Mouse (Mus musculus) kidney, embryonic 15.5 days (tissue): ENCODE measurements around the gene Trappc10. TPM values are rescaled to one million over a fixed set of nuclear protein-coding genes. Genes with fewer than 3 reads are reported as not detected.

Source experiments
- ATAC-seq: fragments of 200-750 bp; cut with Nextera tagmentation; replicated peaks from 2 replicates; pipeline ENCODE4 v1.8.0; 2017; ENCODE audit warnings: moderate TSS enrichment; ENCODE audit not compliant: low FRiP score
- H3K27ac ChIP-seq: fragments of 300-500 bp; sonication (generic); 2 replicates; pipeline ENCODE4 v1.5.1; 2015; ENCODE audit warnings: mild to moderate bottlenecking, inconsistent platforms
- H3K27me3 ChIP-seq: fragments of 300-500 bp; sonication (generic); 2 replicates; pipeline ENCODE4 v1.6.1; 2015; ENCODE audit warnings: inconsistent platforms
- H3K36me3 ChIP-seq: fragments of 300-500 bp; sonication (generic); 2 replicates; pipeline ENCODE4 v1.6.1; 2015; ENCODE audit warnings: inconsistent platforms
- H3K4me1 ChIP-seq: fragments of 300-500 bp; sonication (generic); 2 replicates; pipeline ENCODE4 v1.6.1; 2015; ENCODE audit warnings: inconsistent platforms
- H3K4me2 ChIP-seq: fragments of 300-500 bp; sonication (generic); 2 replicates; pipeline ENCODE4 v1.6.1; 2015; ENCODE audit warnings: moderate library complexity, mild to moderate bottlenecking, inconsistent platforms
- H3K4me3 ChIP-seq: fragments of 300-500 bp; sonication (generic); replicated peaks from 2 replicates; pipeline ENCODE4 v1.5.1; 2015; ENCODE audit warnings: mild to moderate bottlenecking, inconsistent platforms
- H3K9ac ChIP-seq: fragments of 300-500 bp; sonication (generic); 2 replicates; pipeline ENCODE4 v1.6.1; 2015; ENCODE audit warnings: mild to moderate bottlenecking, inconsistent platforms
- H3K9me3 ChIP-seq: fragments of 300-500 bp; sonication (generic); replicated peaks from 2 replicates; pipeline ENCODE4 v1.6.1; 2016; ENCODE audit warnings: inconsistent platforms
- WGBS: fragments of 180-500 bp; shearing (Covaris S2); methylation state at CpG from one replicate; pipeline ENCODE4 v1.1.7; 2015; ENCODE audit warnings: mixed read lengths; 5-methylcytosine and 5-hydroxymethylcytosine counted together
- polyA plus RNA-seq: library from polyadenylated mRNA; unstranded; fragments of >200 nt; fragmentation: Nextera tagmentation; extraction: Ambion mirVana; gene quantifications from 2 replicates; pipeline ENCODE4 v1.2.1, GENCODE M21; 2015

Trappc10 gene
- polyA plus RNA-seq, 1 experiment from 2014 or later = 12.5 TPM

- H3K27me3 ChIP-seq = no peaks in the 10 kb centered on the region
- no peaks in the 10 kb centered on the region for H3K9me3 ChIP-seq
- 34% methylated on average over 8 of the region's 8 CpGs for WGBS
- peak overlapping the region; percentile 57 for H3K27ac ChIP-seq
- peaks cover 90% of the 10 kb centered on the region for H3K36me3 ChIP-seq
- H3K4me3 ChIP-seq = no peak overlapping the region
- H3K9ac ChIP-seq = no peak overlapping the region
- no peak overlapping the region for H3K4me2 ChIP-seq
- ATAC-seq = peak; percentile 90
- H3K4me1 ChIP-seq = peaks cover 16% of the 10 kb centered on the region
Measured at GRCm38 (mm10) chr10:78279210-78279609, 34.8 kb upstream of the Trappc10 start.

GRCm38 (mm10) chr10:78277835-78278234 lies 33.4 kb upstream of the Trappc10 start:
- Histone ChIP-seq H3K9ac (no peak overlapping the region), H3K9me3 (no peaks in the 10 kb centered on the region), H3K4me2 (no peak overlapping the region), H3K27ac (no peak overlapping the region), H3K4me3 (no peak overlapping the region), H3K4me1 (peaks cover 16% of the 10 kb centered on the region), H3K36me3 (peaks cover 90% of the 10 kb centered on the region), H3K27me3 (no peaks in the 10 kb centered on the region)
- 85% methylated on average over 3 of the region's 3 CpGs for WGBS
- ATAC-seq = no peak

- Histone ChIP-seq H3K9me3 (no peaks in the 10 kb centered on the region), H3K9ac (no peak overlapping the region), H3K27ac (no peak overlapping the region), H3K4me2 (no peak overlapping the region), H3K36me3 (peaks cover 90% of the 10 kb centered on the region), H3K4me1 (peaks cover 15% of the 10 kb centered on the region), H3K4me3 (no peak overlapping the region), H3K27me3 (no peaks in the 10 kb centered on the region)
- ATAC-seq = no peak
- 90% methylated on average over 4 of the region's 4 CpGs for WGBS
Measured at GRCm38 (mm10) chr10:78276242-78276641, 31.8 kb upstream of the Trappc10 start.

GRCm38 (mm10) chr10:78272932-78273331 lies 28.5 kb upstream of the Trappc10 start:
- H3K27ac ChIP-seq = no peak overlapping the region
- no peak overlapping the region for H3K4me3 ChIP-seq
- ATAC-seq = no peak
- H3K9ac ChIP-seq = no peak overlapping the region
- no peaks in the 10 kb centered on the region for H3K9me3 ChIP-seq
- WGBS = 42% methylated on average over 8 of the region's 9 CpGs
- no peak overlapping the region for H3K4me2 ChIP-seq
- H3K4me1 ChIP-seq = no peaks in the 10 kb centered on the region
- peaks cover 68% of the 10 kb centered on the region for H3K36me3 ChIP-seq
- H3K27me3 ChIP-seq = no peaks in the 10 kb centered on the region

- H3K4me1 ChIP-seq = peaks cover 2% of the 10 kb centered on the region; the same call in 1 of the 2 replicates
- no peaks in the 10 kb centered on the region for H3K9me3 ChIP-seq
- H3K4me2 ChIP-seq = no peak overlapping the region
- H3K9ac ChIP-seq = no peak overlapping the region
- WGBS = 63% methylated on average over 3 of the region's 3 CpGs
- H3K4me3 ChIP-seq = no peak overlapping the region
- H3K27me3 ChIP-seq = no peaks in the 10 kb centered on the region
- no peak overlapping the region for H3K27ac ChIP-seq
- 0 out of 2 replicates have a peak, but pooled peaks cover under 1% of the 10 kb centered on the region for H3K36me3 ChIP-seq
- ATAC-seq = no peak
Measured at GRCm38 (mm10) chr10:78265881-78266280, 21.4 kb upstream of the Trappc10 start.

- 88% methylated on average over 3 of the region's 3 CpGs for WGBS
- no peaks in the 10 kb centered on the region for H3K36me3 ChIP-seq
- peaks cover 14% of the 10 kb centered on the region for H3K4me1 ChIP-seq
- H3K9me3 ChIP-seq = no peaks in the 10 kb centered on the region
- H3K27me3 ChIP-seq = no peaks in the 10 kb centered on the region
- no peak overlapping the region for H3K9ac ChIP-seq
- H3K4me3 ChIP-seq = no peak overlapping the region
- no peak overlapping the region for H3K4me2 ChIP-seq
- no peak for ATAC-seq
- no peak overlapping the region for H3K27ac ChIP-seq
Measured at GRCm38 (mm10) chr10:78264735-78265134, 20.3 kb upstream of the Trappc10 start.

GRCm38 (mm10) chr10:78260916-78261650 lies 16.6 kb upstream of the Trappc10 start:
- no peaks in the 10 kb centered on the region for H3K36me3 ChIP-seq
- 0 out of 2 replicates have a peak, but pooled peaks have one; percentile 13 for ATAC-seq
- H3K27ac ChIP-seq = no peak overlapping the region

GRCm38 (mm10) chr10:78260322-78260721 lies 15.9 kb upstream of the Trappc10 start:
- H3K9ac ChIP-seq = no peak overlapping the region
- 0 out of 2 replicates have a peak overlapping the region, but pooled peaks have one; percentile 9 for H3K4me2 ChIP-seq
- no peaks in the 10 kb centered on the region for H3K27me3 ChIP-seq
- 20% methylated on average over 5 of the region's 5 CpGs for WGBS
- ATAC-seq = peak; percentile 80
- H3K4me3 ChIP-seq = no peak overlapping the region
- no peaks in the 10 kb centered on the region for H3K9me3 ChIP-seq
- no peaks in the 10 kb centered on the region for H3K36me3 ChIP-seq
- H3K4me1 ChIP-seq = peaks cover 18% of the 10 kb centered on the region
- no peak overlapping the region for H3K27ac ChIP-seq

More at GRCm38 (mm10) chr10:78260916-78261650, 16.6 kb upstream of the Trappc10 start:
- no peak overlapping the region for H3K4me3 ChIP-seq
- no peak overlapping the region for H3K9ac ChIP-seq
- peaks cover 18% of the 10 kb centered on the region for H3K4me1 ChIP-seq
- H3K4me2 ChIP-seq = no peak overlapping the region
- no peaks in the 10 kb centered on the region for H3K9me3 ChIP-seq
- no peaks in the 10 kb centered on the region for H3K27me3 ChIP-seq
- 71% methylated on average over 7 of the region's 7 CpGs for WGBS

- Histone ChIP-seq H3K4me3 (no peak overlapping the region), H3K9me3 (no peaks in the 10 kb centered on the region), H3K4me1 (peaks cover 18% of the 10 kb centered on the region), H3K27me3 (no peaks in the 10 kb centered on the region), H3K36me3 (no peaks in the 10 kb centered on the region), H3K27ac (no peak overlapping the region), H3K4me2 (0 out of 2 replicates have a peak overlapping the region, but pooled peaks have one; percentile 9), H3K9ac (no peak overlapping the region)
- 44% methylated on average over 6 of the region's 6 CpGs for WGBS
- no peak for ATAC-seq
Measured at GRCm38 (mm10) chr10:78259702-78260101, 15.3 kb upstream of the Trappc10 start.

GRCm38 (mm10) chr10:78259230-78259629 lies 14.8 kb upstream of the Trappc10 start:
- 66% methylated on average over 5 of the region's 5 CpGs for WGBS
- no peak overlapping the region for H3K27ac ChIP-seq
- H3K4me3 ChIP-seq = no peak overlapping the region
- peaks cover 18% of the 10 kb centered on the region for H3K4me1 ChIP-seq
- H3K36me3 ChIP-seq = no peaks in the 10 kb centered on the region
- H3K4me2 ChIP-seq = no peak overlapping the region
- no peak for ATAC-seq
- no peaks in the 10 kb centered on the region for H3K27me3 ChIP-seq
- H3K9me3 ChIP-seq = no peaks in the 10 kb centered on the region
- H3K9ac ChIP-seq = no peak overlapping the region

GRCm38 (mm10) chr10:78258142-78258675 lies 13.8 kb upstream of the Trappc10 start:
- Histone ChIP-seq H3K9me3 (no peaks in the 10 kb centered on the region), H3K36me3 (no peaks in the 10 kb centered on the region), H3K4me2 (no peak overlapping the region), H3K27me3 (no peaks in the 10 kb centered on the region), H3K27ac (no peak overlapping the region), H3K4me3 (no peak overlapping the region), H3K4me1 (peaks cover 18% of the 10 kb centered on the region), H3K9ac (no peak overlapping the region)
- WGBS = 82% methylated on average over 6 of the region's 6 CpGs
- no peak for ATAC-seq

- Histone ChIP-seq H3K36me3 (no peaks in the 10 kb centered on the region), H3K27me3 (no peaks in the 10 kb centered on the region), H3K27ac (no peak overlapping the region), H3K4me1 (peaks cover 13% of the 10 kb centered on the region), H3K4me3 (no peak overlapping the region), H3K4me2 (no peak overlapping the region), H3K9ac (no peak overlapping the region), H3K9me3 (no peaks in the 10 kb centered on the region)
- WGBS = 77% methylated on average over 4 of the region's 4 CpGs
- ATAC-seq = no peak
Measured at GRCm38 (mm10) chr10:78255646-78256059, 11.2 kb upstream of the Trappc10 start.
